Mouse (Mus musculus): ENCODE data around the gene Oxt.
"Not testable (repeated sequence)": the region's sequence is repeated elsewhere in the genome, so short reads cannot be mapped to it uniquely, and the experiment has no call there.

Gene Oxt

GRCm38 (mm10) chr2:130575873-130576272 lies at the start of gene Oxt:
Oxt (plus strand) TSS chr2:130576173.
- no peak for DNase-seq (ENCODE audit: low spot score in 2 of 2)

GRCm38 (mm10) chr2:130528457-130528856 lies 47.5 kb upstream of the Oxt start:
- DNase-seq (ENCODE audit: low spot score in 2 of 2), result no peak

GRCm38 (mm10) chr2:130529290-130529689 lies 46.7 kb upstream of the Oxt start:
- no peak for DNase-seq (ENCODE audit: low spot score in 2 of 2)

GRCm38 (mm10) chr2:130529925-130530324 lies 46.0 kb upstream of the Oxt start:
- no peak for DNase-seq (ENCODE audit: low spot score in 2 of 2)

GRCm38 (mm10) chr2:130532201-130532600 lies 43.8 kb upstream of the Oxt start:
- DNase-seq (ENCODE audit: low spot score in 2 of 2), result no peak

- DNase-seq (ENCODE audit: low spot score in 2 of 2), result no peak
These were observed 41.0 kb upstream of the Oxt start for GRCm38 (mm10) chr2:130535017-130535416.

GRCm38 (mm10) chr2:130536890-130537289 lies 39.1 kb upstream of the Oxt start:
- no peak for DNase-seq (ENCODE audit: low spot score in 2 of 2)

- DNase-seq (ENCODE audit: low spot score in 2 of 2), result no peak
These were observed 37.0 kb upstream of the Oxt start for GRCm38 (mm10) chr2:130538876-130539546.

- no peak for DNase-seq (ENCODE audit: low spot score in 2 of 2)
These were observed 35.7 kb upstream of the Oxt start for GRCm38 (mm10) chr2:130540266-130540665.

- DNase-seq (ENCODE audit: low spot score in 2 of 2), result no peak
These were observed 29.0 kb upstream of the Oxt start for GRCm38 (mm10) chr2:130546957-130547356.

GRCm38 (mm10) chr2:130554841-130555240 lies 21.1 kb upstream of the Oxt start:
- DNase-seq (ENCODE audit: low spot score in 2 of 2), result no peak

GRCm38 (mm10) chr2:130556292-130556691 lies 19.7 kb upstream of the Oxt start:
- no peak for DNase-seq (ENCODE audit: low spot score in 2 of 2)

- DNase-seq (ENCODE audit: low spot score in 2 of 2), result no peak
These were observed 18.5 kb upstream of the Oxt start for GRCm38 (mm10) chr2:130557462-130557861.

GRCm38 (mm10) chr2:130558015-130558414 lies 18.0 kb upstream of the Oxt start:
- DNase-seq (ENCODE audit: low spot score in 2 of 2), result no peak

GRCm38 (mm10) chr2:130563212-130564055 lies 12.5 kb upstream of the Oxt start, which contains the start of gene Mrps26:
Mrps26 (plus strand) TSS chr2:130563742.
- DNase-seq (ENCODE audit: low spot score in 2 of 2), result peak; percentile 90 to 91

GRCm38 (mm10) chr2:130564063-130564462 lies 11.9 kb upstream of the Oxt start:
- DNase-seq (ENCODE audit: low spot score in 2 of 2), result no peak

GRCm38 (mm10) chr2:130564983-130565382 lies 11.0 kb upstream of the Oxt start:
- DNase-seq (ENCODE audit: low spot score in 2 of 2), result no peak

GRCm38 (mm10) chr2:130568921-130569320 lies 7.1 kb upstream of the Oxt start:
- DNase-seq (ENCODE audit: low spot score in 2 of 2), result no peak

- no peak for DNase-seq (ENCODE audit: low spot score in 2 of 2)
These were observed 6.0 kb upstream of the Oxt start for GRCm38 (mm10) chr2:130569926-130570325.

GRCm38 (mm10) chr2:130574960-130575359 lies 1.0 kb upstream of the Oxt start:
- DNase-seq (ENCODE audit: low spot score in 2 of 2), result no peak

GRCm38 (mm10) chr2:130576564-130576963 lies 591 bp downstream of the Oxt start:
- DNase-seq (ENCODE audit: low spot score in 2 of 2), result not testable (repeated sequence)

GRCm38 (mm10) chr2:130577021-130577420 lies 1.0 kb downstream of the Oxt start:
- no peak for DNase-seq (ENCODE audit: low spot score in 2 of 2)

- DNase-seq (ENCODE audit: low spot score in 2 of 2), result no peak
These were observed 1.7 kb downstream of the Oxt start for GRCm38 (mm10) chr2:130577632-130578031.
